ENCODE assay signal across 8 mouse cellular contexts in the genomic region with DNA sequence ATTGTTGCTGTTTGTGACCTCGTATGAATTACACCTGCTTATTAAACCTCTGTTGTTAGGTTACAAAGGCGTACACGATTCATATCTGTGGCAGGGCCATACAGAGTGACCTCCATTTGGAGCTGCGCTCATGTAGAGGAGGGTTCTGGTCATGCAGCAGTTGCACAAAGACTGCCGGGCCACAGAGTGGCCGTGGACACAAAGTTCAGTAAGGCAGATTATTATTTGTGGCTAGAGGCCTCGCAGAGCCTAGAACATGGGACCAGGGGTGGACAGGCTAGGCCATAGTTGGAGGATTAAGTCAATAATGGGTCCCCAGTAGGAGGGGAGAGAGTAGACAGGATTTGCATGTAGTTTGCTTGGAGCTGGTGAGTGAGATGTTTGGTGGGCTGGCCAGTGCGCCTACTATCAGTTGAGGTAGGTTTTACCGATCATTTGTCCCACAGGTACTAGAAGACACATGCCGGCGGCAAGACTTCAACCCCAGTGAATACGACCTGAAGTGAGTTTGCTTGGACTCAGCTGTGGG. TPM values are rescaled to one million over a fixed set of nuclear protein-coding genes. Genes with fewer than 3 reads are reported as not detected.
DNase-seq lines count a peak whose midpoint lies in the region; ATAC-seq and TF ChIP-seq lines count a peak whose summit lies in the region.

No protein-coding gene starts in this region.

- no peaks in the 10 kb centered on the region for H3K36me3 ChIP-seq in heart, adult 2 months (ENCODE audit: control insufficient read depth, insufficient read depth, low read length)
- peaks cover 4% of the 10 kb centered on the region; the same call in 1 of the 2 replicates for H3K36me3 ChIP-seq in forebrain, embryonic 11.5 days (ENCODE audit: control insufficient read depth, insufficient read depth, low read length)
- H3K36me3 ChIP-seq in liver, embryonic 13.5 days = peaks cover 19% of the 10 kb centered on the region

- peak; percentile 16; the same call in 1 of the 2 replicates for ATAC-seq in forebrain, embryonic 11.5 days (replicated peaks; ENCODE audit: low FRiP score)
- ATAC-seq in liver, embryonic 13.5 days (ENCODE audit: low read depth) = peak; percentile 15

- WGBS in heart, adult 2 months = 34% methylated on average over 12 of the region's 12 CpGs
- WGBS in forebrain, embryonic 11.5 days = 42% methylated on average over 12 of the region's 12 CpGs
- WGBS in liver, embryonic 13.5 days (ENCODE audit: insufficient replicate concordance) = 26% methylated on average over 12 of the region's 12 CpGs

- no peak for TF ChIP-seq CTCF in heart, adult 2 months (IDR thresholded peaks at IDR 0.05)

- peak overlapping the region; percentile 56 for H3K4me2 ChIP-seq in forebrain, embryonic 11.5 days (ENCODE audit: low read depth, low read length, severe bottlenecking)
- peak overlapping the region; percentile 90 for H3K4me2 ChIP-seq in liver, embryonic 13.5 days

- H3K9ac ChIP-seq in heart, adult 2 months (ENCODE audit: low read depth, low read length) = peak overlapping the region; percentile 56
- peak overlapping the region; percentile 83 for H3K9ac ChIP-seq in forebrain, embryonic 11.5 days (ENCODE audit: low read length)
- peak overlapping the region; percentile 79 for H3K9ac ChIP-seq in liver, embryonic 13.5 days

- intact Hi-C loops in heart, adult 2 months (cut with DNase I) = loop anchor here (5.0 kb wide), 1 partner anchor 41 kb away; a partner anchor contains a TSS
- intact Hi-C loops in left cerebral cortex, postnatal 36 days (cut with DNase I) = loop anchor here (5.0 kb wide), 1 partner anchor 34 kb away; no protein-coding TSS in a partner anchor

- no peaks in the 10 kb centered on the region for H3K27me3 ChIP-seq in heart, adult 2 months (ENCODE audit: control insufficient read depth, insufficient read depth, low read length)
- no peaks in the 10 kb centered on the region for H3K27me3 ChIP-seq in forebrain, embryonic 11.5 days (ENCODE audit: control insufficient read depth, insufficient read depth, low read length)
- H3K27me3 ChIP-seq in liver, embryonic 13.5 days = no peaks in the 10 kb centered on the region

- DNase-seq in heart, adult 2 months = no peak
- DNase-seq in heart, adult 11 months = no peak
- DNase-seq in A20 (ENCODE audit: low read depth, low spot score) = peak; percentile 79
- DNase-seq in forebrain, embryonic 11.5 days (ENCODE audit: low spot score) = no peak
- no peak for DNase-seq in liver, embryonic 13.5 days
- no peak for DNase-seq in left cerebral cortex, adult 18-20 months (ENCODE audit: low spot score in 2 of 2)
- no peak for DNase-seq in left cerebral cortex, postnatal 36 days (ENCODE audit: low spot score in 2 of 2)
- no peak for DNase-seq in cerebellum, adult 8-10 months

- no peak for TF ChIP-seq EP300 in heart, adult 2 months (IDR thresholded peaks at IDR 0.05; ENCODE audit: insufficient read depth, low read depth, low read length)

- peak overlapping the region; percentile 90 for H3K4me3 ChIP-seq in heart, adult 2 months
- H3K4me3 ChIP-seq in forebrain, embryonic 11.5 days (ENCODE audit: low read depth, low read length) = peak overlapping the region; percentile 76
- peak overlapping the region; percentile 80 for H3K4me3 ChIP-seq in liver, embryonic 13.5 days (replicated peaks)

- no peaks in the 10 kb centered on the region for H3K9me3 ChIP-seq in forebrain, embryonic 11.5 days (ENCODE audit: control insufficient read depth, low read length)
- no peaks in the 10 kb centered on the region for H3K9me3 ChIP-seq in liver, embryonic 13.5 days (replicated peaks)

- peaks cover 4% of the 10 kb centered on the region for H3K4me1 ChIP-seq in heart, adult 2 months (ENCODE audit: control insufficient read depth, insufficient read depth, low read length)
- peaks cover 3% of the 10 kb centered on the region; the same call in 1 of the 2 replicates for H3K4me1 ChIP-seq in forebrain, embryonic 11.5 days (replicated peaks; ENCODE audit: control insufficient read depth, insufficient read depth, low read length)
- H3K4me1 ChIP-seq in liver, embryonic 13.5 days (replicated peaks) = peaks cover 46% of the 10 kb centered on the region

- H3K79me2 ChIP-seq in heart, adult 2 months (replicated peaks; ENCODE audit: control insufficient read depth, insufficient read depth, low read length) = no peaks in the 10 kb centered on the region

- peak overlapping the region; percentile 99 for H3K27ac ChIP-seq in heart, adult 2 months
- peak overlapping the region; percentile 25; the same call in 1 of the 2 replicates for H3K27ac ChIP-seq in forebrain, embryonic 11.5 days (ENCODE audit: low read depth, low read length)
- peak overlapping the region; percentile 91 for H3K27ac ChIP-seq in liver, embryonic 13.5 days

- no peak for TF ChIP-seq POLR2A in heart, adult 2 months (IDR thresholded peaks at IDR 0.05; ENCODE audit: insufficient read depth, low read depth, low read length)

RNA-seq across cellular contexts. Expression of a gene that starts 0.9 kb away (rescaled TPM):
- total RNA-seq in heart, adult 2 months (2021) = 10 to 100 TPM; 35.2 to 38.3 TPM
- polyA plus RNA-seq in heart, adult 2 months (2012; rRNA removed) = 38.4 and 38.6 TPM in 2 replicates
- polyA plus RNA-seq in forebrain, embryonic 11.5 days (2014; fragmentation: Nextera tagmentation; extraction: Ambion mirVana) = 129 and 133 TPM in 2 replicates
- polyA plus RNA-seq in liver, embryonic 13.5 days (2015; fragmentation: Nextera tagmentation; extraction: Ambion mirVana) = 49.2 and 52.5 TPM in 2 replicates
- 10 to 100 TPM; 51.1 to 57.7 TPM for total RNA-seq in left cerebral cortex, adult 18-20 months (2021)
- total RNA-seq in left cerebral cortex, postnatal 36 days (2021) = 10 to 100 TPM; 53.1 to 56.9 TPM

RNA-seq across cellular contexts. Expression of a gene that starts 12.7 kb away (rescaled TPM):
- under 1 TPM in 1 of 2 experiments, not detected in 1; 0.23 TPM for total RNA-seq in heart, adult 2 months (2021)
- 0.18 and 0.35 TPM in 2 replicates for polyA plus RNA-seq in heart, adult 2 months (2012; rRNA removed)
- polyA plus RNA-seq in forebrain, embryonic 11.5 days (2014; fragmentation: Nextera tagmentation; extraction: Ambion mirVana) = 0.61 and 1.3 TPM in 2 replicates
- polyA plus RNA-seq in liver, embryonic 13.5 days (2015; fragmentation: Nextera tagmentation; extraction: Ambion mirVana) = 0.27 and 0.36 TPM in 2 replicates
- 1 to 10 TPM; 2.7 to 5.0 TPM for total RNA-seq in left cerebral cortex, adult 18-20 months (2021)
- 1 to 10 TPM; 5.6 to 6.6 TPM for total RNA-seq in left cerebral cortex, postnatal 36 days (2021)

RNA-seq across cellular contexts. Expression of a gene that starts 25.7 kb away (rescaled TPM):
- total RNA-seq in heart, adult 2 months (2021) = 10 to 100 TPM; 77.6 to 87.3 TPM
- 55.1 and 68.3 TPM in 2 replicates for polyA plus RNA-seq in heart, adult 2 months (2012; rRNA removed)
- polyA plus RNA-seq in forebrain, embryonic 11.5 days (2014; fragmentation: Nextera tagmentation; extraction: Ambion mirVana) = 0.51 TPM in 1 of 2 replicates, not detected in the other
- 0.23 TPM in 1 of 2 replicates, not detected in the other for polyA plus RNA-seq in liver, embryonic 13.5 days (2015; fragmentation: Nextera tagmentation; extraction: Ambion mirVana)
- total RNA-seq in left cerebral cortex, adult 18-20 months (2021) = 1 to 10 TPM; 7.3 to 8.2 TPM
- total RNA-seq in left cerebral cortex, postnatal 36 days (2021) = 10 to 100 TPM in 1 of 2 experiments, 1 to 10 TPM in 1; 8.2 to 11.9 TPM

RNA-seq across cellular contexts. Expression of a gene that starts 30.1 kb away (rescaled TPM):
- 1 to 10 TPM in 1 of 2 experiments, under 1 TPM in 1; 0.81 to 1.2 TPM for total RNA-seq in heart, adult 2 months (2021)
- polyA plus RNA-seq in heart, adult 2 months (2012; rRNA removed) = 3.9 and 4.9 TPM in 2 replicates
- polyA plus RNA-seq in forebrain, embryonic 11.5 days (2014; fragmentation: Nextera tagmentation; extraction: Ambion mirVana) = 33.7 and 36.9 TPM in 2 replicates
- polyA plus RNA-seq in liver, embryonic 13.5 days (2015; fragmentation: Nextera tagmentation; extraction: Ambion mirVana) = 6.0 and 6.9 TPM in 2 replicates
- 1 to 10 TPM; 1.0 to 1.6 TPM for total RNA-seq in left cerebral cortex, adult 18-20 months (2021)
- total RNA-seq in left cerebral cortex, postnatal 36 days (2021) = 1 to 10 TPM; 2.9 to 3.9 TPM

RNA-seq across cellular contexts. Expression of a gene that starts 39.9 kb away (rescaled TPM):
- total RNA-seq in heart, adult 2 months (2021) = 10 to 100 TPM; 26.4 to 34.2 TPM
- 51.4 and 53.0 TPM in 2 replicates for polyA plus RNA-seq in heart, adult 2 months (2012; rRNA removed)
- polyA plus RNA-seq in forebrain, embryonic 11.5 days (2014; fragmentation: Nextera tagmentation; extraction: Ambion mirVana) = 121 and 130 TPM in 2 replicates
- 123 and 126 TPM in 2 replicates for polyA plus RNA-seq in liver, embryonic 13.5 days (2015; fragmentation: Nextera tagmentation; extraction: Ambion mirVana)
- 10 to 100 TPM; 19.7 to 20.8 TPM for total RNA-seq in left cerebral cortex, adult 18-20 months (2021)
- 10 to 100 TPM; 18.1 to 19.2 TPM for total RNA-seq in left cerebral cortex, postnatal 36 days (2021)

Comparison
In these comparisons a context has a peak if more than half of its experiments do, and no peak if none do; other contexts are left out.
1. H3K27ac ChIP-seq: peak in every context shown above with its lines; median percentile 99 in heart, adult 2 months; 91 in liver, embryonic 13.5 days; 25 in forebrain, embryonic 11.5 days.
2. RNA of a gene that starts 25.7 kb away (total RNA-seq): 77.6 to 87.3 TPM in heart, adult 2 months; 8.2 to 11.9 TPM in left cerebral cortex, postnatal 36 days and 7.3 to 8.2 TPM in left cerebral cortex, adult 18-20 months; every median in the first group is over 4 times any median in the second.
3. Peak in every context shown above with its lines, with median percentiles within 50 percentile points of each other: H3K4me3 ChIP-seq and H3K9ac ChIP-seq.